Mouse (Mus musculus): ENCODE measurements around the gene Pax4.
A peak's percentile ranks its signal among the peaks of the same experiment; 100 is the strongest.

Pax4 gene

GRCm38 (mm10) chr6:28449253-28449652 is at the start of gene Pax4:
Gene Pax4, minus strand, starts transcription at chr6:28449353.
- DNase-seq, result no peak

- DNase-seq, result no peak
Measured at GRCm38 (mm10) chr6:28497837-28498236, 48.7 kb upstream of the Pax4 start.

GRCm38 (mm10) chr6:28491198-28491597 is 42.0 kb upstream of the Pax4 start:
- DNase-seq, result no peak

GRCm38 (mm10) chr6:28490612-28491011 is 41.5 kb upstream of the Pax4 start:
- DNase-seq, result no peak

- DNase-seq, result no peak
Measured at GRCm38 (mm10) chr6:28488204-28488851, 39.2 kb upstream of the Pax4 start.

GRCm38 (mm10) chr6:28486905-28487304 is 37.8 kb upstream of the Pax4 start:
- DNase-seq, result no peak

GRCm38 (mm10) chr6:28486471-28486870 is 37.3 kb upstream of the Pax4 start:
- no peak for DNase-seq

GRCm38 (mm10) chr6:28486008-28486407 is 36.9 kb upstream of the Pax4 start:
- DNase-seq, result no peak

GRCm38 (mm10) chr6:28482711-28483315 is 33.7 kb upstream of the Pax4 start:
- no peak for DNase-seq

GRCm38 (mm10) chr6:28480752-28481492 is 31.8 kb upstream of the Pax4 start:
- DNase-seq, result no peak

- peak; percentile 97 for DNase-seq
Measured at GRCm38 (mm10) chr6:28479865-28480751, 31.0 kb upstream of the Pax4 start.

- DNase-seq, result no peak
Measured at GRCm38 (mm10) chr6:28474839-28475238, 25.7 kb upstream of the Pax4 start, which contains the start of gene Snd1. Gene Snd1, plus strand, starts transcription at chr6:28475139.

GRCm38 (mm10) chr6:28474211-28474610 is 25.1 kb upstream of the Pax4 start:
- no peak for DNase-seq

- DNase-seq, result no peak
Measured at GRCm38 (mm10) chr6:28471284-28472035, 22.3 kb upstream of the Pax4 start.

GRCm38 (mm10) chr6:28470621-28471020 is 21.5 kb upstream of the Pax4 start:
- no peak for DNase-seq

- DNase-seq, result no peak
Measured at GRCm38 (mm10) chr6:28470017-28470602, 21.0 kb upstream of the Pax4 start.

GRCm38 (mm10) chr6:28464630-28465029 is 15.5 kb upstream of the Pax4 start:
- no peak for DNase-seq

- peak; percentile 67 for DNase-seq
Measured at GRCm38 (mm10) chr6:28460534-28460933, 11.4 kb upstream of the Pax4 start.

GRCm38 (mm10) chr6:28459221-28459668 is 10.1 kb upstream of the Pax4 start:
- DNase-seq, result no peak

GRCm38 (mm10) chr6:28450977-28451376 is 1.8 kb upstream of the Pax4 start:
- no peak for DNase-seq

GRCm38 (mm10) chr6:28450481-28450880 is 1.3 kb upstream of the Pax4 start:
- DNase-seq, result no peak

- no peak for DNase-seq
Measured at GRCm38 (mm10) chr6:28447937-28448336, 1.2 kb downstream of the Pax4 start.

Measured in thymus, postnatal 14 days (tissue).